Mouse (Mus musculus): ENCODE data around the gene Baiap2. TPM values are rescaled to one million over a fixed set of nuclear protein-coding genes. Genes with fewer than 3 reads are reported as not detected.

Baiap2 gene
- polyA plus RNA-seq, 1 experiment from 2014 or later, result 12.0 TPM

DNA sequence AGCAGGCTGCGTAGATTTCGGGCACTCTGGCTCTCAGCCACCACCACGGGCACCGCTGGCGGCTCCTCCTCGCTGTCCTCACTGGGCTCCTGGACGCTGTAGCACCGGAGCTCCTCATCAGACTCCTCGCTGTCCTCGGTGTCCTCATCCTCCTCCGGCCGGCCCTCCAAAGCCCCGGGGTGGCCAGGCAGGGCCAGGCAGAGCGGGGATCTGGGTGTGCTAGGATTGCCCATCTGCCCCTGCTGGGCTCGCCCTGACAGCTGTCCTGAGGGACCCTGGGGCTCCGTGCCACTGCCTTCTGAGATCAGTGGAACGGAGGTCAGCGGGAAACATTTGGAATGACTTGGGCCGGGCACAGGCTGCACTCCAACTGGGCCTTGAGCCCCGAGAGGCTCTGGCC lies 67.4 kb downstream of the Baiap2 start:
- H3K4me1 ChIP-seq (replicated peaks), result peaks cover 7% of the 10 kb centered on the region; the same call in 1 of the 2 replicates
- H3K4me2 ChIP-seq (replicated peaks), result no peak overlapping the region
- peaks cover 14% of the 10 kb centered on the region for H3K27me3 ChIP-seq (replicated peaks)
- ATAC-seq, result no peak
- H3K27ac ChIP-seq, result no peak overlapping the region
- no peak overlapping the region for H3K4me3 ChIP-seq (replicated peaks)
- WGBS, result 86% methylated on average over 20 of the region's 20 CpGs
- no peak overlapping the region for H3K9ac ChIP-seq
- H3K9me3 ChIP-seq, result no peaks in the 10 kb centered on the region
- no peaks in the 10 kb centered on the region for H3K36me3 ChIP-seq

DNA sequence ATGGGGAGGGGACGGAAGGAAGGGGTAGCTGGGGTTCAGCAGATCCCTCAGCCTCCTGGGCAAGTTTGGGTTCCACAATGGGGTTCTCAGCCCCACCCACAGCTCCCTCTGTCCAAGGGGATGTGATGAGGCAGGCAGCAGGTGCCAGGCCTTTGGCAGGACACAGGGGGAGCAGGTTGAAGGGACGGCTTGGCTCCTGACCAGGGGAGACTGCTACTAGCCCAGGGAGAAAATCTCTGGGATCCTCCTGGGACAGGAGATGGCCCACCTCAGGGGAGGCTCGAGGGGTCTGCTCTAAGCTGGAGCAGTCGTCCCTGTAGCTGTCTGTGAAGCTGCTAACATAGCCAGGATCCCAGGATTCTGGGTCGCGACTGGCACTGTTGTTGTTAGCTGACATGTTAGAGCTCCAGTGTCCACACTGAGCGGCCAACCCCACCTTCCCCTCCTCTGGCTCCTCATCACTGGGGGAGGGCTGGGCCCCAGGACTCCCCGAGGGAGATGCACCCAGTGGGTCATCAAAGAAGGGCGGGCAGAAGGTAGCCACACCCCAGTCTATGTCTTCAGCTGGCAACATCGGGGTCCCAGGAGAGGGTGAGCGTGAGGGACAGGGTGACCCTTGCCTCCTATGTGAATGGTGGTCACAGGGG lies 68.7 kb downstream of the Baiap2 start:
- 76% methylated on average over 11 of the region's 11 CpGs for WGBS
- Histone ChIP-seq H3K4me2 (replicated peaks) (no peak overlapping the region), H3K4me1 (replicated peaks) (peaks cover 7% of the 10 kb centered on the region; the same call in 1 of the 2 replicates), H3K27ac (no peak overlapping the region), H3K9ac (no peak overlapping the region), H3K4me3 (replicated peaks) (no peak overlapping the region), H3K9me3 (no peaks in the 10 kb centered on the region), H3K27me3 (replicated peaks) (peaks cover 14% of the 10 kb centered on the region), H3K36me3 (no peaks in the 10 kb centered on the region)
- ATAC-seq, result no peak

DNA sequence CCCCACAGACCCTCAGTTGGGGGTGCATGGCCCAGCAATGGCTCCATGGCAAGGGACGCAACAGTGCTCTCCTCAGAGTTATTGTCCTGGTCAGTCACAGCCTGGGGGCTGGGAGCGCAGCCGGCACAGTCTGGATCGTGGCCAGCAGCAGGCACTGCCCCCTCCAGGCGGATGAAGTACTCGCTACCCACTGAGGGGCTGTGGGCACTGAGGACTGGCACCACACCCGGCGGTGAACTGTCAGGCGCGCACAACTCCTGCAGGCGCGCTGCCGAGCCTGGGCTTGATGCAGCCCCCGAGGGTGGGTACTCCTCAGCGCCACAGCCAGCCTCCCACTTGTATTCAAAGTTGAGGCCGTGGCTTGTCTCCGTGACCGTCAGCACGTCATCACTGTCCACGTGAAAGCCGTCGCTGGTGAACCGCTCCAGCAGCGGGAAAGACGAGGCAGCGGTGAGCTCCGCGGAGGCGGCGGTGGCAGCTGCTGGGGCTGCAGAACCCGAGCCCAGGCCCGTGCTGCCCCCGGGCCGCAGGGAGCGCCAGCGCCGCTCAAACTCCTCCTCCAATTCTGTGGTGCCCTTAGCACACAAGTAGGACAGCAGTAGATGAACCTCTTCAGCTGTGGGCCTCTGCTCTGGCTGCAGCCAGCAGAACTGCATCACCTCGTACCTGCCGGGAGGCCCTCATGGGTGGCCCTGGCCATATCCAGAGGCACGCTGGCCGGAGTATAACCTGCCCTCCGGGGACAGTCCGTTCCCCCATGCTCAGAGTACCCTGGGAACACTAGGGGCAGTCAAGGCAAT lies 69.4 kb downstream of the Baiap2 start:
- Histone ChIP-seq H3K4me2 (replicated peaks) (peak overlapping the region; percentile 4; the same call in 1 of the 2 replicates), H3K4me3 (replicated peaks) (no peak overlapping the region), H3K27ac (no peak overlapping the region), H3K4me1 (replicated peaks) (peaks cover 7% of the 10 kb centered on the region; the same call in 1 of the 2 replicates), H3K9me3 (no peaks in the 10 kb centered on the region), H3K9ac (no peak overlapping the region), H3K36me3 (no peaks in the 10 kb centered on the region), H3K27me3 (replicated peaks) (peaks cover 14% of the 10 kb centered on the region)
- ATAC-seq, result no peak
- WGBS, result 49% methylated on average over 43 of the region's 43 CpGs

DNA sequence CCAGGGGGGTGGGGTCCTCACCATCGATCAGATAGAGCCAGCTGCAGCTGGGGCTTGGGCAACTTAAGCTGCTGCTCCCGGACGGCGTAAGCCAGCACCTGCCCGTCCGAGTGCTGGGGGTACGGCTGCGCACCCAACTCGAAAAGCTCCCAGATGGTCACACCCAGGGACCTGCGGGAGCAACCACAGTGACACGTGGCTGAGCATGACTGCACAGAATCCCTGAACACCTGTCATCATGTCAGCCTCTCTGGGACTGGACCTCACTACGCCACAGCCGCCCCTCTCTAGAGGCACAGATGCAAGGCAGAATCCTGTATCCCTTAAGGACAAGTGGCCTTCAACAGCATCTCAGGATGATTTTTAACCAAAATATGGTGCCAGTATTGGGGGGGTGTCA lies 70.1 kb downstream of the Baiap2 start:
- WGBS, result 84% methylated on average over 13 of the region's 13 CpGs
- H3K4me2 ChIP-seq (replicated peaks), result no peak overlapping the region
- 0 out of 2 replicates have a peak, but pooled peaks have one; percentile 9 for ATAC-seq
- no peaks in the 10 kb centered on the region for H3K36me3 ChIP-seq
- no peaks in the 10 kb centered on the region for H3K9me3 ChIP-seq
- no peak overlapping the region for H3K27ac ChIP-seq
- H3K4me3 ChIP-seq (replicated peaks), result no peak overlapping the region
- peaks cover 7% of the 10 kb centered on the region; the same call in 1 of the 2 replicates for H3K4me1 ChIP-seq (replicated peaks)
- no peak overlapping the region for H3K9ac ChIP-seq
- peaks cover 14% of the 10 kb centered on the region for H3K27me3 ChIP-seq (replicated peaks)

DNA sequence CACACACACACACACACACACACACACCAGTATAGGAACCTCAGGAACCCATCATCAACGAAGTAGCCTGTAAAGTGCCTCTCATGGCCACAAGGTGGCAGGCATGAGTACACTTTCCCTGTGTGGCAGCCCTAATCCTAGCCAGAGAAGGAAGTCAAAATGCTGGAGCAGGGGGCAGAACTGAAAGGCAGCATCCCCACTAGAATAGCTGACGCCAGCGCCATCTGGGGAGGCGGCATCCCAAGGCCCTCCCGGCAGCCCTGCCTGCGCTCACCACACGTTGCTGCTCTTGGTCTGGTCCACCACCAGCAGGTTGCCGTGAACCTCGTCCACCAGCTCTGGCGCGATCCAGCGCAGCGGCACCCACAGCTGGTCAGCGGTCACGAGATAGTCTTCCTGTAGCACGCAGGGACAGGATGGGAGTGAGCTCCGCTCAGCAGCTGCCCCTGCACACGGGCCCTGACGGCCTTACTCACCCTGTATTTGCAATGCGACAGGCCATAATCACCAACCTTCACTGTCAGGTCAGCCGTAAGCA lies 70.7 kb downstream of the Baiap2 start:
- Histone ChIP-seq H3K4me2 (replicated peaks) (peak overlapping the region; percentile 82), H3K4me1 (replicated peaks) (peaks cover 7% of the 10 kb centered on the region; the same call in 1 of the 2 replicates), H3K9ac (peak overlapping the region; percentile 56), H3K9me3 (no peaks in the 10 kb centered on the region), H3K27ac (0 out of 2 replicates have a peak overlapping the region, but pooled peaks have one; percentile 1), H3K36me3 (no peaks in the 10 kb centered on the region), H3K4me3 (replicated peaks) (peak overlapping the region; percentile 35), H3K27me3 (replicated peaks) (peaks cover 14% of the 10 kb centered on the region)
- ATAC-seq, result peak; percentile 84
- WGBS, result 11% methylated on average over 21 of the region's 21 CpGs

DNA sequence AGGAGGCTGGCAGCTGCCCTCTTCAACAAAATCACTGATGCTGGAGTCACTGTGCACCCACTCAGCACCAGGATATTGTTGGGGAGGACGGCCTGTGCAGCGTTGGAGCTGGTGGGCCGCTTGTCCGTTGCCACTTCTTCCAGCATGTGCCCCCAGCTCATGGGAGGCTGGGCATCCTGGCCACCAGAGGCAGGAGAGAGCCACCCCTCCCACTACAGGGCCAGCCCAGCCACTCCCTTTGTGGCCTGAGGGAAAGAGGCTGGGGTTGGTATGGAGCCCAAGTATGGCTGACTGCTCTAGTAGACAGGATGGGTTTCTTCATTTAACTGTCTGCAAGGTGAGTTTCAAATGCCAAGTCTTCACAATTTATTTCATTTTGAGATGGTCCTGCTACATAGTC lies 72.2 kb downstream of the Baiap2 start:
- Histone ChIP-seq H3K9ac (no peak overlapping the region), H3K27me3 (replicated peaks) (peaks cover 14% of the 10 kb centered on the region), H3K4me3 (replicated peaks) (no peak overlapping the region), H3K4me2 (replicated peaks) (no peak overlapping the region), H3K9me3 (no peaks in the 10 kb centered on the region), H3K27ac (no peak overlapping the region), H3K4me1 (replicated peaks) (peaks cover 7% of the 10 kb centered on the region; the same call in 1 of the 2 replicates), H3K36me3 (no peaks in the 10 kb centered on the region)
- WGBS, result 87% methylated on average over 4 of the region's 4 CpGs
- no peak for ATAC-seq

DNA sequence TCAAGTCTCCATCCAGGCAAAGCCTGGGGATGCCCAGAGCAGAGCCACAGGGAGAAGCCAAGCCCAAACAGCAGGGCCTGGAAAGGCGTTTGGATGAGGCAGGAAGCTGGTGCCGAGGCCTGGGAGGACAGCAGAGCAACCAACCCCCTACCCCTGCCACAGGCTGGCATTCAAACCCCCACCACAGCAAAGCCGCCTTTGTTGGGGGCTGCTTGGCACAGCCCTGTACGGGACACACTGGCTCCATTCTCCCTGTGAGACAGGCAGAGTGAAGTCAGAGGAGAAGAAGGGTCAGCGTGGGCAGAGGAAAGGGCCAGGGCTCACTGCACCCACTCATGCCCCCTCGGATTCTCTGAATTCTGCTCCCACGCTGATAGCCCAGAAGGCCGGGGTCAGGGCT lies 74.4 kb downstream of the Baiap2 start:
- WGBS, result 76% methylated on average over 8 of the region's 8 CpGs
- Histone ChIP-seq H3K27ac (no peak overlapping the region), H3K36me3 (no peaks in the 10 kb centered on the region), H3K4me1 (replicated peaks) (peaks cover 7% of the 10 kb centered on the region; the same call in 1 of the 2 replicates), H3K9ac (no peak overlapping the region), H3K4me3 (replicated peaks) (no peak overlapping the region), H3K27me3 (replicated peaks) (peaks cover 8% of the 10 kb centered on the region), H3K9me3 (no peaks in the 10 kb centered on the region), H3K4me2 (replicated peaks) (no peak overlapping the region)
- ATAC-seq, result no peak

DNA sequence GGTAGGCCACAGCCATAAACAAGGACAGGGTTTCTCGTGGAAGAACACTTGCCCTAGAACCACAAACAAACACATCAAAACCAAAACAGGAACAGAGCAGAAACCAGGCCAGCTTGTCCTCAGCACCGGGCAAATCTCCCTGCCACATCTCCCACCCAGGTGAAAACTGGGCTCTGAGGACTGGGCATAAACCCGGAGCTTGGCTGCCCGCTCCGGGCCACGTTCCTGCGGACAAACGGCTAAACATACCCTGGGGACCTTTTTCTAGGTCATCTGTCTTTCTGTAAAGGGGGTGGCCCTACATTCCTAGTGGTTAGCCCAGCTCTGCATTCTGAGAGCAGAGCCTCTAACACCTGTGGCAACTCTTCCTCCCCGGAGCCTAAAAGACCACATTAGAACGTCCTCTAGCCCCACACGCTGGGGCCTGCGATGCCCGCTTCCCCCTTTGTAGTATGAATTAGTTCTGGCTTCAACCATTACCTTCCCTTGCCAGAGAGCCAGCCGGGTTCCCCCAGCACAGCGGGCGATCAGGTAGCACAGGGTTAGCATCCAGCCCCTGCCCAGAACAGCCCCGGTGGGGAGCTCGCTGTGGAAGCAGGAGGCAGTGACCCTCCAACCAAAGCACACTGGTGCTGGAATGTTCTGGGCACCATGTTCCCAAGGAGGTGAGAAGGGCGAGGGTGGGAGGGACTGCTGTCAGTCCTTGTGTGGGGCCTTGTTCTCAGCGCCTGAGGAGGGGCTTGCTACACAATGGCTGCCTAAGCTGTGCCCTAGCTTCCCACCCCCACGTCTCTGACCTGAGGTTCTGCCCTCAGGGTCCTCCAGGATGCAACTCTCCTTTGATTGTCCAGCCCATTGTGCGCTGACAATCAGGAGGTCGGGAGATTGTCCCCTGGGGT lies 77.2 kb downstream of the Baiap2 start:
- Histone ChIP-seq H3K4me1 (replicated peaks) (no peaks in the 10 kb centered on the region), H3K4me3 (replicated peaks) (no peak overlapping the region), H3K27me3 (replicated peaks) (no peaks in the 10 kb centered on the region), H3K9ac (no peak overlapping the region), H3K27ac (no peak overlapping the region), H3K36me3 (no peaks in the 10 kb centered on the region), H3K4me2 (replicated peaks) (no peak overlapping the region), H3K9me3 (no peaks in the 10 kb centered on the region)
- ATAC-seq, result no peak
- 72% methylated on average over 23 of the region's 23 CpGs for WGBS

DNA sequence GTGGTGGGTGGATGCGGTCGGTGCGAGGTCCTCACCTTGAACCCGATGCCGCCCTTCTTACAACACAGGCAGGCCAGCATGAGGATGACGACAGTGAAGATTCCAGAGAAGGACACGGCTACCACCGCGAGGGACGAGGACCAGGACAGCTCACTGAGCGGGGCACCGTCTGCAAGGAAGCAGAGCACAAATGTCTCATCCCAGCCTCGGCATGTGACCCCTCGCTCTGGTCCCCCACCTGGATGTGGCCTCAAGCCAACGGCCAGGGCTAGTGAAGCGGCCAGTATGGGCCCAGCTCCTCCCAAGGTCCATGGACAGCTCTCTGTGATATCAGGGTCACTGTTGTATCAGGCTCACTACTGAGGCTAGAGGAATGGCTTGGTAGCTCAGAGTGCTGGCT lies 78.8 kb downstream of the Baiap2 start:
- Histone ChIP-seq H3K4me1 (replicated peaks) (no peaks in the 10 kb centered on the region), H3K27me3 (replicated peaks) (no peaks in the 10 kb centered on the region), H3K9me3 (no peaks in the 10 kb centered on the region), H3K27ac (no peak overlapping the region), H3K4me3 (replicated peaks) (no peak overlapping the region), H3K9ac (no peak overlapping the region), H3K36me3 (no peaks in the 10 kb centered on the region), H3K4me2 (replicated peaks) (no peak overlapping the region)
- no peak for ATAC-seq
- 92% methylated on average over 16 of the region's 16 CpGs for WGBS

DNA sequence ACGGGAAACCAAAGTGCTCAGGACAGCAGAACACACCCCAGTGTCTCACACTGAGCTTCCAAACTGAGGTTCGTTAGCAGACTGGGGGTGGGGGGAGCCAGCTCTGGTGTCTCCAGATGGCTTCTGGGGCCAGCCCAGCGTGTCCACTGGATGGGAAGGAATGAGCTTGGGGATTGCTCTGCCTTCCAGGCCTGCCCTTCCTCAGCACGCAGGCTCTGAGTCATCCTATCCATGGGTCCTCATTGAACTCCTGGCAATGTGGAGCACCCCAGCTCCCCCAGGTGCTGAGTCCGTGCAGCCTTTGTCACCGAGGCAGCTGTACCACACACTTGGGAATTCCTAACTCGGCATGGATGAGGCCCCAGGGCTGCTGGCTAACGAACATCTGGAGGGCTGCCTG lies 79.7 kb downstream of the Baiap2 start:
- Histone ChIP-seq H3K27me3 (replicated peaks) (no peaks in the 10 kb centered on the region), H3K4me3 (replicated peaks) (no peak overlapping the region), H3K4me2 (replicated peaks) (no peak overlapping the region), H3K9ac (no peak overlapping the region), H3K9me3 (no peaks in the 10 kb centered on the region), H3K36me3 (no peaks in the 10 kb centered on the region), H3K4me1 (replicated peaks) (no peaks in the 10 kb centered on the region), H3K27ac (no peak overlapping the region)
- WGBS, result 66% methylated on average over 8 of the region's 8 CpGs
- ATAC-seq, result no peak

DNA sequence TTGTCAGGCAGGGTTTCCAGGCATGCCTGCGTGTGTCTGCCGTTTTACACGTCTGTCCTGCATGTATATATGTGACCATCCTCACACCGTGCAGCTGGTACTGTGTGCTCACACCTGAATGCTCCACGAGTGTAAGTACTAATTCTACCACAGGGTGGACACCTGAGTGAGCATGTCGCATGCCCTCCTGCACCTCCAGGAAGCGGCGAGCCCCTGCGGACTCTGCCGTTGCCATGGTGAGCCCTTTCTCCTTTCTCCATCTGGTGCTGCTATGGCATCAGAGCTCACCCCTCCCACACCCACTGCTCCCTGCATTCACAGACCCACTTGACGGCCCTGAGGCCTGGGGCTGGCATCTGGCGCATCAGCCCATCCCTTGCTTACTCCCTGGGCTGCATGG lies 80.3 kb downstream of the Baiap2 start:
- Histone ChIP-seq H3K4me2 (replicated peaks) (no peak overlapping the region), H3K27ac (no peak overlapping the region), H3K36me3 (no peaks in the 10 kb centered on the region), H3K4me3 (replicated peaks) (no peak overlapping the region), H3K4me1 (replicated peaks) (peaks cover under 1% of the 10 kb centered on the region; the same call in 1 of the 2 replicates), H3K9ac (no peak overlapping the region), H3K27me3 (replicated peaks) (no peaks in the 10 kb centered on the region), H3K9me3 (no peaks in the 10 kb centered on the region)
- 65% methylated on average over 12 of the region's 12 CpGs for WGBS
- 0 out of 2 replicates have a peak, but pooled peaks have one; percentile 29 for ATAC-seq

DNA sequence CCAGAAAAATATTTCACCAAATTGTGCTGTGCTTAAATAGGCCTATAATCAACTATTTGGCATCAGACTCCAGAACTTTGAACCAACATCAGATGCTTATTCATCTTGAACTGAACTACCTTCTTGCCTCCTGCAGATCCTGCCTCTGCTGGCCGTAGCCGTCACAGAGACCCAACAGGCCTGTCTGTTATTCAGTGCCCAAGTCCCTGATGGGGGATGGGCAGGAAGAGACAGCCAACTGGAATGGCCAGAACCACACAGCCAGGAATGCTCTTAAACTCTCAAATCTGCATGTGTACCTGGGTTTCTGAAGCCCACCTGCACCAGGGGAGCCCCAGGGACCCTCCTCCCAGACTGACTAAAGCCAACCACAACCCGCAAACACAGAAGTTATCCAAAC lies 84.4 kb downstream of the Baiap2 start:
- no peak overlapping the region for H3K4me2 ChIP-seq (replicated peaks)
- H3K27me3 ChIP-seq (replicated peaks), result no peaks in the 10 kb centered on the region
- H3K9me3 ChIP-seq, result no peaks in the 10 kb centered on the region
- no peak overlapping the region for H3K4me3 ChIP-seq (replicated peaks)
- peaks cover 29% of the 10 kb centered on the region for H3K4me1 ChIP-seq (replicated peaks)
- H3K9ac ChIP-seq, result no peak overlapping the region
- 84% methylated on average over 3 of the region's 3 CpGs for whole genome bisulfite sequencing
- H3K36me3 ChIP-seq, result no peaks in the 10 kb centered on the region
- no peak for ATAC-seq
- no peak overlapping the region for H3K27ac ChIP-seq
